Mouse (Mus musculus): ENCODE results near the gene Neurl3.
A peak's percentile ranks its signal among the peaks of the same experiment; 100 is the strongest.

Neurl3 gene

GRCm38 (mm10) chr1:36298107-36298506 lies 23.6 kb upstream of the Neurl3 start:
- DNase-seq (ENCODE audit: low read depth, low spot score), result no peak

GRCm38 (mm10) chr1:36296466-36297149 lies 22.1 kb upstream of the Neurl3 start:
- no peak for DNase-seq (ENCODE audit: low read depth, low spot score)

GRCm38 (mm10) chr1:36294402-36294801 lies 19.9 kb upstream of the Neurl3 start:
- DNase-seq (ENCODE audit: low read depth, low spot score), result no peak

- no peak for DNase-seq (ENCODE audit: low read depth, low spot score)
Observed at GRCm38 (mm10) chr1:36293470-36293869, 19.0 kb upstream of the Neurl3 start.

GRCm38 (mm10) chr1:36281849-36282248 lies 7.4 kb upstream of the Neurl3 start:
- DNase-seq (ENCODE audit: low read depth, low spot score), result peak; percentile 29

- no peak for DNase-seq (ENCODE audit: low read depth, low spot score)
Observed at GRCm38 (mm10) chr1:36280938-36281337, 6.5 kb upstream of the Neurl3 start.

- peak; percentile 65 for DNase-seq (ENCODE audit: low read depth, low spot score)
Observed at GRCm38 (mm10) chr1:36279202-36279601, 4.7 kb upstream of the Neurl3 start.

GRCm38 (mm10) chr1:36277267-36278060 lies 3.0 kb upstream of the Neurl3 start:
- peak; percentile 58 for DNase-seq (ENCODE audit: low read depth, low spot score)

- DNase-seq (ENCODE audit: low read depth, low spot score), result no peak
Observed at GRCm38 (mm10) chr1:36275635-36276389, 1.3 kb upstream of the Neurl3 start.

- peak; percentile 67 for DNase-seq (ENCODE audit: low read depth, low spot score)
Observed at GRCm38 (mm10) chr1:36273288-36273687, 1.2 kb downstream of the Neurl3 start.

- DNase-seq (ENCODE audit: low read depth, low spot score), result no peak
Observed at GRCm38 (mm10) chr1:36272546-36272945, 1.9 kb downstream of the Neurl3 start.

- no peak for DNase-seq (ENCODE audit: low read depth, low spot score)
Observed at GRCm38 (mm10) chr1:36271516-36272230, 2.8 kb downstream of the Neurl3 start.

GRCm38 (mm10) chr1:36270666-36271065 lies 3.8 kb downstream of the Neurl3 start:
- peak; percentile 69 for DNase-seq (ENCODE audit: low read depth, low spot score)

- DNase-seq (ENCODE audit: low read depth, low spot score), result no peak
Observed at GRCm38 (mm10) chr1:36269121-36269795, 5.2 kb downstream of the Neurl3 start.

- no peak for DNase-seq (ENCODE audit: low read depth, low spot score)
Observed at GRCm38 (mm10) chr1:36267595-36267994, 6.9 kb downstream of the Neurl3 start.

GRCm38 (mm10) chr1:36266293-36266692 lies 8.2 kb downstream of the Neurl3 start:
- DNase-seq (ENCODE audit: low read depth, low spot score), result no peak

- peak; percentile 72 for DNase-seq (ENCODE audit: low read depth, low spot score)
Observed at GRCm38 (mm10) chr1:36263833-36264488, 10.5 kb downstream of the Neurl3 start.

GRCm38 (mm10) chr1:36261708-36262504 lies 12.6 kb downstream of the Neurl3 start:
- no peak for DNase-seq (ENCODE audit: low read depth, low spot score)

GRCm38 (mm10) chr1:36260418-36260817 lies 14.1 kb downstream of the Neurl3 start:
- DNase-seq (ENCODE audit: low read depth, low spot score), result no peak

GRCm38 (mm10) chr1:36259281-36259680 lies 15.2 kb downstream of the Neurl3 start:
- DNase-seq (ENCODE audit: low read depth, low spot score), result no peak
